Mouse (Mus musculus): Measurements from ENCODE around the gene Rhof.

DNA sequence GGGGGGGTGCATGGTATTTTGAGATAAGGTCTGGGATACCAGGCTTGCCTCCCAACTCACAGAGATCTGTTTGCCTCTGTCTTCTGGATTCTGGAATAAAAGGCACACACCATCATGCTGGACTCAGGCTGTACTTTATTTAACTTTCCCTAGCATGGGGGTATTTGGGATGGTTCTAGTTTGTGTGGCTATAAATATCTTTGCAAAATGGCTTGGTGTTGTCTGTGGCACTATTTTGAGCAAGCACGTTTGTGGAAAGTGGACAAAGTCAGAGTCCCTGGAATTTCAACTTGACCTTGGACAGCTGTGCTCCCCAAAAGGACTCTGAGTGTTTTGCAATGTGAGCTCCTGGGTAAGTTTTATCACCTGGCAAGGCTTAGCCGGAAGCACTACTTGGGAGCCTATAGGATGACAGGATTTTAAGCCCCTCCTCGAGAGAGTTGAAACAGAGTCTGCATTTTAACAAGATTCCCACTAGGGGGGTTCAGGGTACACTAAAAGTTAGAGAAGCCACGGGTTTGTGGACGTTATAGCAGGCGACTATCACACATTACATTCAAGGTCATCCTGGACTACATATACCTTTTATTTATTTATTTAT, 65.0 kb downstream of the Rhof start:
- TF ChIP-seq CTCF (IDR thresholded peaks at IDR 0.05; ENCODE audit: low read depth, low read length) (no peak), POLR2A (IDR thresholded peaks at IDR 0.05; ENCODE audit: extremely low read depth, insufficient read depth, low read length) (no peak)
